Mouse (Mus musculus): Measurements from ENCODE around the gene Selenoi. TPM values are rescaled to one million over a fixed set of nuclear protein-coding genes. Genes with fewer than 3 reads are reported as not detected.

The Selenoi gene
- total and polyA plus RNA-seq, 3 experiments: 43.4 to 101 (median 76.3) TPM

DNA sequence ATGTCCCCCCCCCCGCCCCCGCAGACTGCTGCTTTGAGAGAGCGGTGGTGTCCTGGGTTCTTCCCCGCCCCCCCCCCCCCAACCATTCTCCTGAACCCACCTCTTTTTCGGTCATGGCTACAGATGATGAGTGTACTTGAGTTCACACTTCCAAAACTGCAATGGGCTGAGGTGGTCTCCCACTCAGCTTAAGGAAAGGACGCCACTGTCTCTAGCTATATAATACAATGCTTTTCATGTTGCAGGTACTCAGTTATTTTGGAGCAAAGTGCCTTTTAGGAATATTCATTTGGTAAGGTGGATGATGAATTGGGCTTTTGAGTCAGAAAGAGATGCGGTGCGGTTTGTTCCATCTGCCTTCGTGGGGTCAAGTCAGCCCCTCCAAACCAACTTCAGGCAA, 48.5 kb downstream of the Selenoi start:
- H3K4me1 ChIP-seq (ENCODE audit: control insufficient read depth in 1 of 2, insufficient read depth in 2 of 2, low read length in 2 of 2): no peaks in the 10 kb centered on the region
- H3K27ac ChIP-seq (ENCODE audit: control insufficient read depth, low read depth, low read length): no peak overlapping the region
- H3K27me3 ChIP-seq (ENCODE audit: control insufficient read depth in 1 of 2, insufficient read depth in 2 of 2, low read length in 2 of 2): no peaks in the 10 kb centered on the region
- H3K9ac ChIP-seq (ENCODE audit: control insufficient read depth, low read depth, low read length, poor library complexity, severe bottlenecking): no peak overlapping the region
- H3K36me3 ChIP-seq (ENCODE audit: control insufficient read depth in 1 of 2, insufficient read depth in 2 of 2, low read length in 2 of 2): no peaks in the 10 kb centered on the region
- no peaks in the 10 kb centered on the region for H3K79me2 ChIP-seq (ENCODE audit: control insufficient read depth, insufficient read depth, low read length, poor library complexity)
- DNase-seq (ENCODE audit: low read depth, low spot score): no peak
- no peaks in the 10 kb centered on the region for H3K9me3 ChIP-seq (replicated peaks; ENCODE audit: insufficient read depth, low read length)
- H3K4me3 ChIP-seq (ENCODE audit: control insufficient read depth in 1 of 2, insufficient read depth in 1 of 2, low read depth in 2 of 2, low read length in 2 of 2): no peak overlapping the region
- no peak for TF ChIP-seq MAX (IDR thresholded peaks at IDR 0.05; ENCODE audit: low read length)
- no peak for TF ChIP-seq TCF12 (IDR thresholded peaks at IDR 0.05; ENCODE audit: low read depth, low read length)
- TF ChIP-seq CTCF (IDR thresholded peaks at IDR 0.05 in 2 of 3, conservative IDR thresholded peaks at IDR 0.05 in 1 of 3; ENCODE audit: control insufficient read depth in 1 of 3, insufficient read depth in 1 of 3, low read depth in 2 of 3, low read length in 3 of 3, poor library complexity in 1 of 3, severe bottlenecking in 1 of 3): no peak

DNA sequence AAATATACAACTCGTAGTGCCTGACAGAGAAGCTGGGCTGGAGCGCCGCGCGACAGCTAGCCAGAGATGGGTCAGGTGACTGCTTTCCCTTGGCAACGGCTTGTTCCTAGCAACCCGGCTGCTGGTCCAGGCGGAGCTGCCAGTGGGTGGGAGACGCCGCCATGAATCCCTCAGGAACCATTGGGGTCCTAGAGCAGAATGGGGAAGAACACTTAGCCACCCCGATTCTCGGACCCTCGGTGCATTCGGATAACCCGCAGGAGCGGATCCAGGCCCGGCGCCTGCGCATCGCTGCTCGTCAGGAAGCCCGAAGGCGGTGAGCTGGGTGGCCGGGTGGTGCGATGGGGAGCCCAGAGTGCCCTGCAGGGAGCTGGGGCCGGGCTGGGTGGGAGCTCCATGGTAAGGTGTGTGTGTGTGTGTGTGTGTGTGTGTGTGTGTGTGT, 48.9 kb downstream of the Selenoi start, which contains the start of gene Drc1:
Drc1 (plus strand) TSS at position 98 of the 442 bp plus-strand sequence.
- Histone ChIP-seq H3K27ac (ENCODE audit: control insufficient read depth, low read depth, low read length) (no peak within 1 kb of the TSS), H3K79me2 (ENCODE audit: control insufficient read depth, insufficient read depth, low read length, poor library complexity) (no peaks in the 10 kb centered on the region), H3K9ac (ENCODE audit: control insufficient read depth, low read depth, low read length, poor library complexity, severe bottlenecking) (no peak within 1 kb of the TSS), H3K9me3 (replicated peaks; ENCODE audit: insufficient read depth, low read length) (no peaks in the 10 kb centered on the region), H3K27me3 (ENCODE audit: control insufficient read depth in 1 of 2, insufficient read depth in 2 of 2, low read length in 2 of 2) (no peaks in the 10 kb centered on the region), H3K36me3 (ENCODE audit: control insufficient read depth in 1 of 2, insufficient read depth in 2 of 2, low read length in 2 of 2) (no peaks in the 10 kb centered on the region), H3K4me1 (ENCODE audit: control insufficient read depth in 1 of 2, insufficient read depth in 2 of 2, low read length in 2 of 2) (no peaks in the 10 kb centered on the region), H3K4me3 (ENCODE audit: control insufficient read depth in 1 of 2, insufficient read depth in 1 of 2, low read depth in 2 of 2, low read length in 2 of 2) (no peak within 1 kb of the TSS)
- no peak for DNase-seq (ENCODE audit: low read depth, low spot score)
- TF ChIP-seq MEF2A (IDR thresholded peaks at IDR 0.05; ENCODE audit: extremely low read depth, insufficient replicate concordance, low read depth, low read length, poor library complexity, severe bottlenecking): no peak
- no peak for TF ChIP-seq CHD2 (IDR thresholded peaks at IDR 0.05; ENCODE audit: low read length)
- TF ChIP-seq ZKSCAN1 (IDR thresholded peaks at IDR 0.05; ENCODE audit: low read depth, low read length): no peak
- TF ChIP-seq GABPA (IDR thresholded peaks at IDR 0.05; ENCODE audit: low read depth, low read length): no peak
- TF ChIP-seq USF1 (IDR thresholded peaks at IDR 0.05; ENCODE audit: low read depth, low read length): no peak

DNA sequence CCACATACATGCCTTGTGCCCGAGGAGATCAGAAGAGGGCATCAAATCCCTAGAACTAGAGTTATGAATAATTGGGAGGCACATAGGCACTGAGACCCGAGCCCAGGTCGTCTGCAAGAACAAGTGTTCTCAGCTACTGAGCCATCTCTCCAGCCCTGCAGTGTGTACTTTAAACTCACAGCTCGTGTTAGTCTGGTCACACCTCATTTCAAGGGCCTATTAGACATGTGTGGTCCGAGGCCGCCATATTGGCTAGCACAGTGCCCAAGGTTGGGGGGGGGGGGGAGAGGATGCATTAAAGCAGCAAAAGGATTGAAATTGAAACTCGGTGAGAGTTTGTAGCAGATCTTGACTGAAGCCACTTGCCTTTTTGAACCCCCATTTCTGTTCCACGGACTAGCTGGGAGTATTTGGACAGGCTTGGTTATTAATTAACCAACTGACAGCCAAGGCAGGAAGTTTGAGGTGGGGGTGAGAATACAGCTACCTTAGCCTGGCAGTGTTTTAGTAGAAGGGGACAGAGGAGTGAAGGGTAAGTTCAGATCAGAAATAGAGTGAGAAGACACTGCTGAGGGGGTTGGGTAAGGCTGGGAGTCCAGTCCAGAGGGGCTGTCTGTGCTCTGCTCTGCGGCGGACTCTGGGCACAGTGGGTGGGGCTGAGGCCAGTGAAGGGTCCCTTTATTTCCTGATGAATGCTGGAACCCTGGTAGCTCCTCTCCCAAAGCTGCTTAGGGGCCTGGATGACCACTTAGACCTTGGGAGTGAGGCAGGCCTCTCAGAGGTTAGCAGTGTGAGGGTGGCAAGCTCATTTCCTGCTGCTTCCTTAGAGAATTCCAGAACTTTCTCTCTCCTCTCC, 53.8 kb downstream of the Selenoi start:
- Histone ChIP-seq H3K27ac (ENCODE audit: control insufficient read depth, low read depth, low read length) (no peak overlapping the region), H3K9me3 (replicated peaks; ENCODE audit: insufficient read depth, low read length) (no peaks in the 10 kb centered on the region), H3K36me3 (ENCODE audit: control insufficient read depth in 1 of 2, insufficient read depth in 2 of 2, low read length in 2 of 2) (peaks cover 0 to 16% of the 10 kb centered on the region in 2 experiments; a peak in 2 of 4 replicates), H3K79me2 (ENCODE audit: control insufficient read depth, insufficient read depth, low read length, poor library complexity) (no peaks in the 10 kb centered on the region), H3K9ac (ENCODE audit: control insufficient read depth, low read depth, low read length, poor library complexity, severe bottlenecking) (no peak overlapping the region), H3K4me3 (ENCODE audit: control insufficient read depth in 1 of 2, insufficient read depth in 1 of 2, low read depth in 2 of 2, low read length in 2 of 2) (no peak overlapping the region), H3K27me3 (ENCODE audit: control insufficient read depth in 1 of 2, insufficient read depth in 2 of 2, low read length in 2 of 2) (no peaks in the 10 kb centered on the region), H3K4me1 (ENCODE audit: control insufficient read depth in 1 of 2, insufficient read depth in 2 of 2, low read length in 2 of 2) (peaks cover 3 to 16% of the 10 kb centered on the region in 2 experiments)
- no peak for TF ChIP-seq ELF1 (IDR thresholded peaks at IDR 0.05; ENCODE audit: low read depth, low read length)
- no peak for TF ChIP-seq NRF1 (IDR thresholded peaks at IDR 0.05; ENCODE audit: insufficient read depth, low read depth, low read length, poor library complexity, severe bottlenecking)
- TF ChIP-seq GATA1 (IDR thresholded peaks at IDR 0.05; ENCODE audit: low read depth, low read length): no peak
- no peak for TF ChIP-seq CHD2 (IDR thresholded peaks at IDR 0.05; ENCODE audit: low read length)
- TF ChIP-seq E2F4 (IDR thresholded peaks at IDR 0.05; ENCODE audit: borderline replicate concordance, low read depth, low read length): no peak
- no peak for TF ChIP-seq TCF12 (IDR thresholded peaks at IDR 0.05; ENCODE audit: low read depth, low read length)
- no peak for TF ChIP-seq TBP (IDR thresholded peaks at IDR 0.05; ENCODE audit: low read depth, low read length)
- TF ChIP-seq MXI1 (IDR thresholded peaks at IDR 0.05; ENCODE audit: low read depth, low read length): no peak
- no peak for TF ChIP-seq TAL1 (IDR thresholded peaks at IDR 0.05; ENCODE audit: low read length)
- no peak for TF ChIP-seq USF2 (IDR thresholded peaks at IDR 0.05; ENCODE audit: borderline replicate concordance in 1 of 2, insufficient read depth in 1 of 2, low read depth in 1 of 2, low read length in 2 of 2)
- no peak for TF ChIP-seq MAFK (IDR thresholded peaks at IDR 0.05; ENCODE audit: borderline replicate concordance, low read depth, low read length)
- no peak for TF ChIP-seq EP300 (IDR thresholded peaks at IDR 0.05; ENCODE audit: low read depth in 1 of 2, low read length in 2 of 2)
- TF ChIP-seq RAD21 (IDR thresholded peaks at IDR 0.05; ENCODE audit: low read depth, low read length): no peak
- TF ChIP-seq KAT2A (conservative IDR thresholded peaks at IDR 0.05; ENCODE audit: low read depth, low read length): no peak
- TF ChIP-seq USF1 (IDR thresholded peaks at IDR 0.05; ENCODE audit: low read depth, low read length): no peak
- TF ChIP-seq ZKSCAN1 (IDR thresholded peaks at IDR 0.05; ENCODE audit: low read depth, low read length): no peak
- no peak for TF ChIP-seq MEF2A (IDR thresholded peaks at IDR 0.05; ENCODE audit: extremely low read depth, insufficient replicate concordance, low read depth, low read length, poor library complexity, severe bottlenecking)
- no peak for TF ChIP-seq GABPA (IDR thresholded peaks at IDR 0.05; ENCODE audit: low read depth, low read length)
- no peak for TF ChIP-seq MAX (IDR thresholded peaks at IDR 0.05; ENCODE audit: low read length)
- DNase-seq (ENCODE audit: low read depth, low spot score): no peak

Measured in MEL (cell line).